Mouse (Mus musculus): Measurements from ENCODE around the gene Adrm1.
"Not testable (repeated sequence)": the region's sequence is repeated elsewhere in the genome, so short reads cannot be mapped to it uniquely, and the experiment has no call there.

The Adrm1 gene

DNA sequence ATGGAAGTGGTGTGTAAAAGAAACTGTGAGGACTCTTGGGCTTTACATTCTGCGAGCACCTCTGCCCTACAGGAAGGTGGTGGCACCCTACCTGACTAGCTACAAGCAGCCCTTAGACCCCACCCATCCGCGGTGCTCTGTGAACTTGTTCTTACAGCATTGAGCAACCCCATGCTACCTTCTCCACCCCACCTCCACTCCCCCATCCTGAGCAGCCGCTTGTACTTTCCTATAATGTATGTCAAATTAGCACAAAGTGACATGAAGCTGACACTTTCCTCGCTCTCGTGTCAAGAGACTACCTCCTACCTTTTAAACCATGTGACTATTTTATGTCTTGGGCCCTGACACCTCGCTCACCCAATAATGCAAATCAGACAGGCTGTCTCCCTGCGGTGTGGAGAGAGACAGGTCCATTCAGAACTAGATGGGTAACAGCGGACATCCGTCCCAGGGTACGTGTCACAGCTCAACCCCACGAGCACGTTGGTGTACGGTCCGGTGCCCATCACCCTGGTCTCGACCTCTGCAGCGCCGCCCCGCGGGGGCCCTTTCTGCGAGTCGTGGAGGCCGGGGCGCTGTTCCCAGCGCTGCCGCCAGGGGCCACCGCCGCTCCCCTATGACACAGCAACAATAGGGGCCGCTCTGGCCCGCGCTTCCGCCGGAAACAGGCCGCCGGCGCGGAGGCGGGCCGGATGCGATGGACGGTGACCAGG, at the start of gene Adrm1:
Adrm1 (plus strand) TSS at position 680 of the 716 bp plus-strand sequence.
- peak; percentile 3 for ATAC-seq (ENCODE audit: low TSS enrichment)

GRCm38 (mm10) chr2:180124192-180124591, 47.1 kb upstream of the Adrm1 start:
- ATAC-seq (ENCODE audit: low TSS enrichment), result no peak

- peak; percentile 50; the same call in 1 of the 2 replicates for ATAC-seq (ENCODE audit: low TSS enrichment)
These were observed 45.1 kb upstream of the Adrm1 start for GRCm38 (mm10) chr2:180126195-180126594.

- no peak for ATAC-seq (ENCODE audit: low TSS enrichment)
These were observed 43.6 kb upstream of the Adrm1 start for GRCm38 (mm10) chr2:180127675-180128074.

- no peak for ATAC-seq (ENCODE audit: low TSS enrichment)
These were observed 38.1 kb upstream of the Adrm1 start for GRCm38 (mm10) chr2:180133231-180133630.

DNA sequence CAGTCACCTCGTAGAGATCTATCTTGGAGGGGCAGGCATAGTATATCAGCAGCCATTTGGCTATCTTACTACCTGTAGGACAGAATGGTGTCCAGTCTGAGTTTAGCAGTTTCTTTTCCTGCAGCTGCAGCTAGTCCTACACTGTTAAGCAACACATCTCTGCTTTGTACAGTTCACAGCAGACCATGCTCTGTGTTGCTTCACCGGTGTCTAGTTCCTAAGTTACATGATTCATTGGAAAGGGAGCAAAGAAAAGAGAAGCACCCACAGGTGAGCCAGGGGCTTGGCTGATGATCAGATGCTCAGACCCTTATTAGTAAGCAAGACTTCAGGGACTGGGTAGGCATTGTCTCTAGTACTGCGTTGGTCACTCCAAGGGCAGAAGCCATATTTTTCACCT, 37.4 kb upstream of the Adrm1 start:
- no peak for ATAC-seq (ENCODE audit: low TSS enrichment)

DNA sequence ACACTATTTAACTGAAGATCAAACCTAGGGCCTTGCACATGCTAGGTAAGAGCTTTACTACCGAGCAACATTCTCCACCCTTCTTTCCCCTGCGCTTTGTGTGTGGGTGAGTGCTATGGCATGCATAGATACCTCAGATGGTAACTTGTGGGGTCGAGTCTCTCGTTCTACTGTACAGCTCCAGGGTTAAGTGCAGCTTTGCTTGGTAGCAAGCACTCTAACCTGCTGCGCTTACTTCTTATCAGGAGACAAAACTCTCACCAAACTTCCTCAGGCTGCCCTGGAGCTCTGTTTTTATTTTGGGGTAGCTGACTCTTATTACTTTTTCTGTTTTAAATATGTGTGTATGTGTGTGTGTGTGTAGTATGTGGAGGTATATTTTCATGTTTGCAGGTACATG, 35.9 kb upstream of the Adrm1 start:
- ATAC-seq (ENCODE audit: low TSS enrichment), result no peak

DNA sequence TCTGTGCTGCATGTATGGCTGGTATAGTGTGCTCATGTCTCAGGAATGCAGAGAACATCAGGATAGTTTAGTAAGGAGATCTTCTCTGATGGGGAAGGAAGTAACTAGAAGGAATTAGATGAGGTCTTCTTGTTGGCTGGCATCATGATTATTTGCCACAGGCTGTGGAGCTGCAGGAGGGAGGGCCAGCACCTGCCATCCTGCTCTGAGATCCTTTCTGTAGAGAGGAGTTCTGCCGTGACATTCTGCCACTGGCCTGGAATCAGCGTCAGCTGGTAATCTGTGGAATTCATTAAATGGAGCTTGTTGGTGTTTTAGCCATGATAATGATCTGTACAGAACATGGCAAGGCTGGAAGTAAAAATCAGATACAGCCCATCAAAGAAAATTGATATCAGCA, 25.2 kb upstream of the Adrm1 start:
- no peak for ATAC-seq (ENCODE audit: low TSS enrichment)

DNA sequence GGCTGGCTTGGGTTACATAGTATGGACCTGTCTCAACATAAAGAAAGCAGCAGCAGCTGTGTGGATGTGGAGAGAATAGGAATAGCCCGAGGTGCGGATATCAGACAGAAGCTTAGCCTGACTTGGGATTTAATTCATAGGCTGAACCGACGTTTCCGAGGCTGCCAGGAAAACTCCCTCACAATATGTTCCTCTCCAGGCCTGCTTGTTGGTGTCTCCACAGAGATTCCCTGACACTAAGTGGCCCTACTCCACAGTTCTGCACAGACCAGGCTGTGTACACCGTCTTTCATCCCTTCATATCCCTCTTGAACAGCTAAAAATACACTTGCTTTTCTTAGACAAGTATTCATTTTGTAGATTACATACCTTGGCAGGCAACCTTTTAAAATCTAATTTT, 23.9 kb upstream of the Adrm1 start:
- peak; percentile 83 for ATAC-seq (ENCODE audit: low TSS enrichment)

DNA sequence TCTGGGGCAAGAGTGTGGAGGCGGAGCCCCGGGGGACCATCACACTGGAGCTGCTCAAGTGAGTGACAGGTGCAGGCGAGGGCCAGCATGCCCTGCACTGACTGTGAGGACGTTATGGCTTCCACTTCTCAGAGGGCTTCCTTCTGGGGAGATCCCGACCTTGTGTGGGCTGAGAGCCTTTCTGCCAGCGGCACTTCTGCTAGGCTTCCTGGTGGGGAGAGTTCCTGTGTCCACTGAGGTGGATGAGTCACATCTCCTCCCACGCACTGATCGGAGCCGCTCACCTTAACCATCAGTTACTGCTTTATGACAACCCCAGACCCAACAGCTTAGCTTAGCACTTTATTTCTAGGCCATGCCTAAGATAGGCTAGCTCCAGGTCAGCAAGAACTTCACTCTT, 22.7 kb upstream of the Adrm1 start:
- no peak for ATAC-seq (ENCODE audit: low TSS enrichment)

- peak; percentile 89 for ATAC-seq (ENCODE audit: low TSS enrichment)
These were observed 16.5 kb upstream of the Adrm1 start for GRCm38 (mm10) chr2:180154796-180155195.

DNA sequence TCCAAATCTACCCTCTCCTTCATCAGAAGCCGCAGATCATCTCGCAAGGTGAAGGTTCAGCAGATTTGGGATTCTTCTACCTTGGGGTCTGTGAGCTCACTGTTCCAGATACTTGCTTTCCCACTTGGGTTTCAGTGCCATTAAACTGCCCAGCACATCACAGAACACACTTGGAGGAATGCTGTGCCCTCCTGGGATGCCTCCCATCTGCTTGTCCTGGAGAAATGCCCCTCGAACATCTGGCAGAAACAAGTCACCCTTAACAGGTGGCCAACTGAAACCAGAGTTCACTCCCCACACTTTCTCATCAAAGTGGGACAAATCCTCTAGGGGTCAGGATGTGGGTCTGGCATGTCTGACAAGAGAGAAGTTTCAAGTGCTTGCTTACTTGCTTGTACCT, 12.7 kb upstream of the Adrm1 start:
- ATAC-seq (ENCODE audit: low TSS enrichment), result no peak

DNA sequence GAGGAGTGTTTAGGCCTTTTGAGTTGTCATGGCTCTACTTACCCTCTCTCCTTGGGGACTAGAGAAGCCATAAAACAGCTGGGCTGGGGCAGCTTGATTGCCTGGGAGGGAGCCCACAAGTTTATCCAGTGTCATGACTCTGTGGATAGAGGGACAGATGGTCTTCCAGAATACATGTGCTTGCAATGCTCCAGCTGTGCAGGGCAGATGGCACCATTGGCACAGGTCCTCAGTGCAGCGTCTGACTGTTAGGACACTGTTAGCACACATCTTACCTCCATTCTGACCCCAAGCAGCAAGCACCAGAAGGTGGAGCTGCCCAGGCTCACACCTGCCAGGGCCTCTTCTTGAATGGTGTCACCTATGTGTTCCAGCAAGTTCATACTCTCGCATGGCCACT, 5.4 kb upstream of the Adrm1 start:
- no peak for ATAC-seq (ENCODE audit: low TSS enrichment)

GRCm38 (mm10) chr2:180166869-180167268, 4.4 kb upstream of the Adrm1 start:
- no peak for ATAC-seq (ENCODE audit: low TSS enrichment)

DNA sequence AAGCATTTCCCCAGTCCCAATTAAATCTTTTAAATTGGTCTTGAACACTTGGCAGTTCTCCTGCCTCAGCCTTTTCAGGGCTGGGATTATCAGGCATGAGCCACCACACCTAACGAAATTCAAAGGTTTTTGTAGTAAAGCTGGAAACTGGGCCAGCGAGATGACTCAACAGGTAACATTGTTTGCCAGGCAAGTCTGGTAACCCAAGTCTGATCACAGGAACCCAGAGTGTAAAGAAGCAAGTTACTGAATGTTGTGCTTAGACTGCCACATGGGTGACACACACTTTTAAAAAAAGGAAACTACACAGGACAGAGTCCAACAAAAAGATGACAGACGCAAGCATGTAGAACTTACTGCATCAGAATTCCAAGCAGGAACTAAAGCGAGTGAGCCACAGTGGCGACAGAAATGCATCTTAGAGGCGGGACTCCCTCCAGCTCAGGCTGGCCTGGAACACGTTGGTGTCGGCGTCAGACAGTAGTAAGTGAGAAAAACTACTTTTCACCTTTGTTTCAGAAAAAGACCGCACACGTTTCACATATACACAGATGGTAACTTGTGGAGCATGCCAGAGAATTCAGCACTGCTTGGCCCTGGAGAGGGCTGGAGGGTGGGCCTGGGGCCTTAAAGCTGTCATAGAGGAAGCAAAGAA, 1.0 kb upstream of the Adrm1 start:
- ATAC-seq (ENCODE audit: low TSS enrichment), result peak; percentile 7; the same call in 1 of the 2 replicates

DNA sequence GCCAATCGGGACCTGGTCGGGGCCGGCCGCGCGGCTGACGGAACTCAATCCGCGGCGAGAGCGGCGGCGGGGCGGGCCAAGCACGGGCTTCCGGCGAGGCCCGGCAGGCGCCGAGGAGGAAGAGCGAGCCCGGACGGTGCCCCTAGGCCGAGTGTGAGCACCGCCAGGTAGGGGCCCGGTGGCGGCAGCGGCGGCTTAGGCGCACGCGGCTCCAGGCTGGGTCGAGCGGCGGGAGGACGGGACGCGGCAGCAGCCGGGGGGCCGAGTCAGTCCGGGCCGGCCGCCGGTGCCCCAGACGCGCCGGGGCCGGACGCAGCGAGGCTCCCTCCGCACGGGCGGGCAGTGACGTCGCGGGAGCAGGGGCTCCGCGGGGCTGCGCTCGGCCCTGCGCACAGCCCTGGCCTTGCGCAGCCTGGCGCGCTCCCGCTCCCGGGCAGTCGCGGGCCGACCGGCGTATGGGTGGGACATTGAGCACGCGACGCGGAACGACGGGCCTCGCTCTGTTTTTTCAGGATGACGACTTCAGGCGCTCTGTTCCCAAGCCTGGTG, 311 bp downstream of the Adrm1 start:
- peak; percentile 89 for ATAC-seq (ENCODE audit: low TSS enrichment)

DNA sequence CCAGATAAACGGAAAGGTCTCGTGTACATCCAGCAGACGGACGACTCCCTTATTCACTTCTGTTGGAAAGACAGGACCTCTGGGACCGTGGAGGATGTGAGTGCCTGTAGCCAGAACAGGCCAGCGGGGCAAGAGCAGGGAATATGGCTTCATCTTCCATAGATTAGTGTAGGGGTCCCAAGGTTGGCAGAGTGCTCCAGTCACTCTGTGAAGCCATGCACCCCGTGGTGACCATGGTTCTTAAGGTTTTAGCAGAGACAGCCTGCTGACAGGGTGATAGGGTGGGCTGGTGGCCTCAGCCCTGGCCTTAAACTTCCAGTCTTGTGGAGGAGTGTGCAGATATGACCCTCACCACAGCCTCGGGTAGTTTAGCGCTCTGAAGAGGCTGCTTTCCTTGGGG, 867 bp downstream of the Adrm1 start:
- ATAC-seq (ENCODE audit: low TSS enrichment), result no peak

- ATAC-seq (ENCODE audit: low TSS enrichment), result no peak
These were observed 1.9 kb downstream of the Adrm1 start for GRCm38 (mm10) chr2:180173163-180173562.

- ATAC-seq (ENCODE audit: low TSS enrichment), result not testable (repeated sequence)
These were observed 2.4 kb downstream of the Adrm1 start for GRCm38 (mm10) chr2:180173711-180174110.

DNA sequence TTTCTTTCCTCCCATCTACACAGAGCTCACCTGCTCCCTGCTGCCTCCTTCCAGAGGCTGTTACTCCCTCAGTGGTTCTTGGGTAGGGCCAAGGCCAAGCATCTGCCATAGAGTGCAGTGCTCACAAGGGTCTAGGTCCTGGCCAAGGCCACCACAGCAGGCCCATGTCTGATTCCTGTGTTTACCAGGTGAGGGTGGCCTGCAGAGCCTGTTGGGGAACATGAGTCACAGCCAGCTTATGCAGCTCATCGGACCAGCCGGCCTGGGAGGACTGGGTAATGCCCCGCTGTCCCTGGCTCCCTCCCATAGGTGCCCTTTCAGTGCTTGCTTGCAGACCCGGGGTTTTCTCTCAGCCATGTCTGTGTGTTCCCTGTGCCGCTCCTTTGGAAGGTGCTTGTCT, 2.8 kb downstream of the Adrm1 start:
- no peak for ATAC-seq (ENCODE audit: low TSS enrichment)

GRCm38 (mm10) chr2:180175725-180176124, 4.4 kb downstream of the Adrm1 start:
- no peak for ATAC-seq (ENCODE audit: low TSS enrichment)

GRCm38 (mm10) chr2:180181542-180181941, 10.3 kb downstream of the Adrm1 start:
- ATAC-seq (ENCODE audit: low TSS enrichment), result no peak

All from frontal cortex, adult (tissue).